Mouse (Mus musculus): ENCODE results near the gene Stk10.

Gene Stk10

GRCm38 (mm10) chr11:32549236-32549635, 16.1 kb downstream of the Stk10 start:
- in situ Hi-C loops (cut with MboI, MseI), result loop anchor here (5.0 kb wide), 1 partner anchor 342 kb away; the partner anchor contains the start of gene Snrnp25

- in situ Hi-C loops (cut with MboI, MseI), result no loop called here
Observed at GRCm38 (mm10) chr11:32550102-32550501, 17.0 kb downstream of the Stk10 start.

- in situ Hi-C loops (cut with MboI, MseI), result no loop called here
Observed at GRCm38 (mm10) chr11:32551056-32551455, 18.0 kb downstream of the Stk10 start.

DNA sequence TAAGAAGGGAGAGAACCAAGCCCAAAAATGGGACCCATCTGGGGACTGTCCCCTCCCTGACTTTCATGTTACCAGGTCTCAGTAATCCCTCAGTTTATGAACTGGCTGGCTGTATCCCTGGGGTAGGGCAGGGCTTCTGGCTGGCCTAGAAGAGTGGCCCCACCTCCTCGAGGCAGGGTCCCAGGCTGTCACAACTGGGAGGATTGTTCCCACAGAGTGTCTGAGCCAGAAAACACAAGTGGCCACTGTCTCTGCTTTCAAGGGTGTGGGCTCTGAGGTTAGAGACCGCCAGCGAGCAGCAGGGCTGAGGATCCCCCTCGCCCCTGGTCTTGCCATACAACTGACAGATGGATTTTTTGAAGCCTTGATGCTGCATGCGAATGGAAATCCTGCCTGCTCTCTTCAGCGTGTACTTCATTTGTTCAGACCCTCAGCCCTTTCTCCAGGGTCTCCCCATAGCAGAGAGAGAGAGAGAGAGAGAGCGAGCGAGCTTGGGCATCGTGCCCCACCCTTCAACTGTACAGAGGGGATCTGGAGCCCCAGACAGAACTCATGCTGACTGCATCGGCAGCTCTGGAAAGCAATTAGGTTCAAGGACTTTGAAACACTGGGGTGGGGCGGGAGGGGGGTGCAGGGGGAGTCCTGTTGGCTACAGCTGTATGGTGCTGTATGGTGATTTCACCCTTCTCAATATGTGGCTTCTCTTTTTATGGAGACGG, 18.6 kb downstream of the Stk10 start:
- in situ Hi-C loops (cut with MboI, MseI), result no loop called here

DNA sequence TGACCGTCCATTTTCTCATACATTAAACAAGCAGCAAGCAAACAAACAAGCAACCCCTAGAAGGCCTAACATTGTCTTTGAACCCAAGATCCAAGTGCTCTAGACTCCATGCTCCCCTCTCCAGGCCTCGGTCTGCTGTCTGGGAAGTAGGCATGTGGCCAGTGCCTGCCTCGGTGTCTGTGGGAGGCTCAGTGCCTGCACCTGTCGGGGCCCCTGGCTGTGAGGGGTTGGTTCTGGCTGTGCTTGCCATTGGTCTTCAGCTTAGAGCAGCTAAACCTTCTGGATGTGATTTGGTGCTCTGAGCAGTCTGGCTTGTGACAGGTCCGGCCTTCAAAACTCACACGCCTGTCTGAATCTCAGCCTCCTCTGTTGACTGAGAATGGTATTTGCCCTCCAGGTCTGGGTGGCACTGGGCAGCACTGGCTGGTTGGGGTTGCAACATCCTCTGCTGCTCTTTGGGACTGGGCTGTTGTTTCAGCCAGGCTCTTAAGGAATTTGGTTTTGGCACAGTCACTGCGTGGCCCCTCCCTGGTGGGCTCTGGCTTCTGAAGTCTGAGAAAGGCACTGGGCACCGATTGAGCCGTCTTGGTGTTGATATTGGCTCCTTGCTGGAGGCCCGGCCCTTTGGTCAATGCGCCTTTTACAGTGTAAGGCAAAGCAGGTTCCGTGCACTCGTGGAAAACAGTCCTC, 19.4 kb downstream of the Stk10 start:
- in situ Hi-C loops (cut with MboI, MseI), result no loop called here

DNA sequence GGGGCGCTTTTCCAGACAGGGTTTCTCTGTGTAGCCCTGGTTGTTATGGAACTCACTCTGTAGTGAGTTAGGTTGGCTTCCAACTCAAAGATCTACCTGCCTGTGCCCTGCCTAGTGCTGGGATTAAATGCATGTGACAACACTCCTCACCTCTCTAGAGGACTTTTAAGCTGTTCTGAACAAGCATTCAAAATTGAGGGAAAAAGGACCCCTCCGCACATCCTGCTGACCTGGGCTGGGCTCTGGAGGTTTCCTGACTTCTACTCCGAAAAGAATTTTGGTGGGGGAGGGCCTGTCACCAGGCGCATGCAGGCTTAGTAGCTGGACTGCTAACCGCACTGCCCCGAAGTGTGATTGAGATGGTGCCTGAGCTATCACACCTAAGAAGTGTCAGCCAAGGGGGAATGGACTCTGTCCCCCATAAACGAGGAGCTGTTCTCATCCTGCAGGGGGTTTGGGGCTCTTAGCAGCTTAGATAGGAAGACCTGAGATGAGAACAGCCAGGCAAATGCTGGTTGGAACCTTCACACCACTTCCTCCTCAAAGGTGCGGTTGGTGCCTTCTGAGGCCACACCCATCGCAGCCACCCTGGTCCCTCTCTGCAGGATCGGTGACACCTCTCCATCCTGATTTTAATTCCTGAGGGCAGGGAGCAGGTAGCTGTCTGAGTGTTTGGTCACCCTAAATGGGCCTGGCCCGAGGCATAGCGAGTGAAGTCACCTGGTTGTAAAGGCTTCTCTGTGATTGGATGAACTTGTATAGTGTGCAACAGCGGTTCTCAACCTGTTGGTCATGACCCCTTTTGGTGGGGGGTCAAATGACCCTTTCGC, 20.4 kb downstream of the Stk10 start:
- in situ Hi-C loops (cut with MboI, MseI), result no loop called here

DNA sequence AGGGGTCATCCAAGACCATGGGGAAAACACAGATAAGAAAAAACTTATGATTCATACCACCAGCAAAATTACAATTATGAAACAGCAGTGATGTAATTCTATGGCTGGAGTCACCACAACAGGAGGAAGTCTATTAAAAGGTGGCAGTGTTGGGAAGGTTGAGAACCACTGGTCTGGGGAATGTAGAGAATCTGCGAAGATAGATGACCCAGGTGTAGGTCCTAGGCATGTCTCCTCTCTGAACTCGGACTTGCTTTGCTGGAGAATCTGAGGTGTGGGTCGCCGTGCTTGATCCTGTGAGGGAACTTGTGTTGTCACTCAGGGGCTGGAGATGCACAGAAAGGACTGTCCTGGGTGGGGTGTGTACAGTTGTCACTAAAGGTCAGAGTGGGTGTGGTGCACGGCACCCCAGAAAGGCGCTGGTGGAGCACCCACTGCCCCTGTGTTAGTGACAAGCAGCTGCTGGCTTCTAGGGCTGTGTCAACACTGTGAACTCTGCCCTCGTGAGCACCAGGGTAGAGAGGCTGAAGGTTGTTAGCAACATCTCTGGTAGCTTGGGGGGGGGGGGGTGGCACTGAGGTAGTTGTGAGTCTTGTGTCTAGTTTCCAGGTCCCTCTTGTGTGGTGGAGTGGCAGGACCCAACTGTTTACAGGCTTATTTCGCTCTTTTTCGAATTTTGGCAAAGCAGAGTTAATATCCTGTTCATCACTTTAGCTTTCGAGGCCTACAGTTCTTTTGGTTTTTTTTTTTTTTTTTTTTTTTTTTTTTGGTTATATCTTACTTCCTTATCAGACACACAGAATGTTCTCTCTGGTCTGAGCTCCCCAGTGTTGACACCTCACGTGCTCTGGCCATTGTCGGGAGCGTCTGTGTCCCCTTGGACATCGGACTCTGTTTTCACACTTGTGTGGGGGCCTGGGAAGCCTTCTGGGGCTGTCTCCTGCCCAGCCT, 21.3 kb downstream of the Stk10 start:
- in situ Hi-C loops (cut with MboI, MseI), result no loop called here

DNA sequence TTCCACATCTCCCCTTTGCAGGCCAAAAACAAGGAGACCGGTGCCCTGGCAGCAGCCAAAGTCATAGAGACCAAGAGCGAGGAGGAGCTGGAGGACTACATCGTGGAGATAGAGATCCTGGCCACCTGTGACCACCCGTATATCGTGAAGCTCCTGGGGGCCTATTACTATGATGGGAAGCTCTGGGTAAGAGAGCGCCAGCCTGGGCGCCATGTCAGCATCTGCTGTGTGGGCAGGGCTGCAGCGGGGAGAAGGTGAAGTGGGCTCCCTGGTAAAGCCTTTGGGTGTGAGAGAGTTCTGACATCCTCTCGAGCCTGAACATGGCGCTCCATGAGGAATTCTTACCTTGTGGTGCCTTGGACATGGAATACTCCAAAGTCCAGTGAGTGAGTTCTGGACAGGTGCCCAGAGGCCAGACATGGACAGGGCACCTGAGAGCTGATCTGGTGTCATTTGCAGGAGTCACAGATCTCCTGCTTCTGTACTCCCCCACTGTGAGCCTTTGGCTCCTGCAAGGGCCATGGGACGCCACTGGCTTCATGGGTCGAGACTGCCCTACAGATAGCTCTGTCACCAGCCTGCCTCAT, 22.1 kb downstream of the Stk10 start:
- in situ Hi-C loops (cut with MboI, MseI), result no loop called here

GRCm38 (mm10) chr11:32556333-32556990, 23.4 kb downstream of the Stk10 start:
- in situ Hi-C loops (cut with MboI, MseI), result no loop called here

GRCm38 (mm10) chr11:32558026-32558425, 24.9 kb downstream of the Stk10 start:
- in situ Hi-C loops (cut with MboI, MseI), result no loop called here

DNA sequence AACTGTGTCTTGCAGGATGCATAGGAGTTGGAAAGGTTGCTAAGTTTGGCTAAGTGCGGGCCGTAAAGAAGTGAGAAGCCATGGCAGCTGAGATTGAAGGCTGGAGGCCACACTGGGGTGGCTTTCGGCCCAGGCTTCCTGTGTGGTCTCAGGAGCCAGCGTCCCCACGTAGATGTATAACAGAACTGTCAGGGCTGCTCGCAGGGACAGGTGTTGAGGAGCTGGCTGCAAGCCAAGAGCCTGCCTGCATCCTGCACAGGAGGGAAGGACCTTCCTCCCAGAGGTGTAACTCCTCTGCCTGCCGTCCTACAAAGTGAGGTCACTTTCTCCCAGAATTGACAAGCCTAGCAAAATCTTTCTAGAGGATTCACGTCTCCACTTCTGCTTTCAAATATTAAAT, 25.6 kb downstream of the Stk10 start:
- in situ Hi-C loops (cut with MboI, MseI), result no loop called here

DNA sequence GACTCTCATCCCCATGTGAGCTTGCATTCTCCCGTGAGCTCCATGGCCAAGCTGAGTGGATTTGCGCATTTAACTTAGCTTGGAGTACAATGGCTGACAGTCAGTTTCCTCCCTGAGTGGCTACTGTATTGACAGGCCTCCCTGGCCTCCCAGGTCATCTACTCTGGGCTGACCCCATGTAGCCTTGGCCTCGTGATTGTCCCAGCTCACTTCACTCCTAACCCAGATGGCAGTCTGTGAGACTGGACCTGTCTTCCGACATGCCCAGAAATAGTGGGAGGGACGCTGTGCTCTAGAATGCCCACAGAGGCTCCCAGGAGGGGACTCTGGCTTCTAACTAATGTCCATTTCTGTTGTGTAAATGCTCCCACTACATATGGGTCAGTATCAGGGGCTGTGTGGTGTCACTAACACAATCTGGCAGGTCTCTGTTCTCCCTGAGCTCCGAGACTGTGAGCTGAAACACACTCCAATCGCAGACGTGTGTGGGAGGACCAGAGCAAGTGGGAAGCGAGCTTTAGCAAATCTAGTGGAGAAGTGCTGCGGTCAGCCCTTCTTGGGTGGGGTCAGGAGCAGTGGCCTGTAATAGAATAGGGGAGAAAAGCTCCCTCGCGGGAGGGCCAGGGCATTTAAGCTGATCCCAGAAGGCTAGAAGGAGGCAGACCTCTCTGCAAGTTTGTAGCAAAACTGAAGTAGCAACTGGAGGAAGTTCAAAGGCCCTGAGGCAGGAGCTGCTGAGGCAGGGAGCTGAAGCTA, 27.1 kb downstream of the Stk10 start:
- in situ Hi-C loops (cut with MboI, MseI), result no loop called here

- in situ Hi-C loops (cut with MboI, MseI), result no loop called here
Observed at GRCm38 (mm10) chr11:32561465-32562355, 28.6 kb downstream of the Stk10 start.

GRCm38 (mm10) chr11:32562706-32563105, 29.6 kb downstream of the Stk10 start:
- in situ Hi-C loops (cut with MboI, MseI), result no loop called here

DNA sequence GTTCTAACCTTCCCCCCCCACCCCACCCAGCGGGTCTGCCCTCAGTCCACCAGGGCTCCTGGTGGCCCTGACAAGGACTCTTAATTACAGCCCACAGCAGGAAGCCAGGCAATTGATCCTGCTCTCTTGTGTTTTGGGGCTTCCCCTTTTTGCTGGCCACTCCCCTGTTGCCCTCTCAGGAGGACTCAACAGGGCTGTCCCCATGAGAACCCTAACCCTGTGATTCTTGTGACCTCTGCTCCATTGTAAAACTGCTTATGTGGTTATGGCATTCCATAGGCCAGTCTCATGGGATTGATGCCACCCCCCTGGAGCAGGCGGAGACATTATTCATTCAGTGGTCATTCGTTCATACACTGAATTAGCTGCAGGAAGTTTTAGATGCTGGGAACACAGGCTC, 30.6 kb downstream of the Stk10 start:
- in situ Hi-C loops (cut with MboI, MseI), result no loop called here

GRCm38 (mm10) chr11:32564629-32565028, 31.5 kb downstream of the Stk10 start:
- in situ Hi-C loops (cut with MboI, MseI), result no loop called here

DNA sequence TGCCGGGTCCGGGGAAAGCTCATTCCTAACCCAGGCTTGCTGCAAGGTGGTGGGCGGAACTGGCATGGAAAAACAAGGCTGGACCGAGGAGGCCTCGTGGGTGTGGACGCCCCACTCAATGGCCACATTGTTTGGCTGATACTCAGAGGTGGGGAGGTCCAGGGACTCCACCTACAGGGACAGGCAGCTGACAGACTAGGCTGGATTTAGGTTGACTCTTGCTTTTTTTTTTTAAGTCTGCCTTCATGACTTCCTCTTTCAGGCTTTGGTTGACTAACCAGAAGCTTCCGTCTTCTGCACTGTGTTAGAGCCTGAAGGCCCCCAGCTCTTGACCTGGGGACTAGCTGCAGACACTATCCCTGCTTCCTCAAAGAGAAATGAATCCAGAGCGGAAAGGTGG, 32.0 kb downstream of the Stk10 start:
- in situ Hi-C loops (cut with MboI, MseI), result no loop called here

DNA sequence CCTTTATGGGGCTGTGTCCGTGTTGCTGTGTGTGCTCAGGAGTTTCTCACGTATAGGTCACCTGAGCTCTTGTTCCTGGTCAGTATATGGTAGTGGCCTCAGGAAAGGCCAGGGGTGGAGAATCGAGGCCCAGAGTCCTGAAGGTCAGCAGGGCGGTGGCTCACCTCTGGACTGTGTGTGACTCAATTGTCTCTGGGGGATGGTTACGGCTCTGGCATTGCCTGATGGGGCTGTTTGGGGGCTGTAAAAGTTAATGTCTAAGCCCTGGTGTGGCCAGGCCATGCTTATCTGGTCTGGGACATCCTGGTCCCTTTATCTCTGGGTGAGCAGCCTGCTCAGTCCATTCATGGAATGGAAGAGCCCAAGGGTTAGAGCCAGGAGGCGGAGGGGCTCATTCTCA, 33.1 kb downstream of the Stk10 start:
- in situ Hi-C loops (cut with MboI, MseI), result no loop called here
